Mouse (Mus musculus) adrenal gland, adult 10 weeks (tissue): ENCODE data around the gene Stx18. TPM values are rescaled to one million over a fixed set of nuclear protein-coding genes. Genes with fewer than 3 reads are reported as not detected.

ENCODE experiments used
- polyA plus RNA-seq: library from polyadenylated mRNA; stranded (reverse); fragments of 350-450 nt; fragmentation: Illumina TruSeq; extraction: RNeasy Lipid Tissue Mini Kit (QIAGEN cat#74804); gene quantifications from one replicate; pipeline ENCODE4 v1.2.3, GENCODE M21; 2014; ENCODE audit warnings: low read depth, low replicate concordance

The Stx18 gene
- 51.4 TPM for polyA plus RNA-seq

DNA sequence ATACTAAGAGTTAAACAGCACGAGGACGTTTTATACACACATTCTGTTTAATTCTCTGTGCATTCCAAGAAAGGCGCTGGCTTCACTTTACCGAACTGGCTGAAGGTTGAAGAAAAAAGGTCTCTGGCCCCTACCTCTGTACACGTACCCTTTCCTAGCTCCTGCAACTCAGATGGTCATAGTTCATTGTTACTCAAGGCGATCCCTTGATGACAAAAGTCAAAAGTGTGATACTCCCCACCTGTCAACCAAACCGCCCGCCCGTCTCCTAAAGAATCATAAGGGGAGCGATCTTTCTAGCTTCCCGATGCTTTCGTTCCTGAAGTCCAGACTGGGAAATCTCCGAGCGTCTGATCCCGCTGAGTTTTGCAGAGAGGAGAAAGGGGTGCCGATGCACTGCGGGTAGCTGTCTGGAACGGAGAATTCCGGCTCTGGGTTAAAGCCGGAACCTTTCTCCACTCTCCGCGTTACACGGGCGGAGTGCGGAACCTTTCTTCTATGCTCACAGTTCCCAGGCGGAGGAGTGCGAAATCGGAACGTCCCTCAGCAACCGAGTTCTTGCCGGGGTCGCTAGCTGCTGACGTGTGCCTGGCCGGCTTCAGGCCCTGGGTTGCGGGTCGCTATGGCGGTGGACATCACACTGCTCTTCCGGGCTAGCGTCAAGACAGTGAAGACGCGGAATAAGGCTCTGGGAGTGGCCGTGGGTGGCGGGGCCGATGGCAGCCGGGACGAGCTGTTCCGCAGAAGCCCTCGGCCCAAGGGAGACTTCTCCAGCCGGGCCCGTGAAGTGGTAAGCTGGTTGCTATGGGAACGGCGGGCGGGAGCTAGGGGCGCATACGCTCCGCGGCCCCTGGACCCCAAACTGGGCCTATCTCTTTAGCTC lies at the start of gene Stx18:
TSS of gene Stx18 (plus strand) at position 33 of the 883 bp plus-strand sequence.

DNA sequence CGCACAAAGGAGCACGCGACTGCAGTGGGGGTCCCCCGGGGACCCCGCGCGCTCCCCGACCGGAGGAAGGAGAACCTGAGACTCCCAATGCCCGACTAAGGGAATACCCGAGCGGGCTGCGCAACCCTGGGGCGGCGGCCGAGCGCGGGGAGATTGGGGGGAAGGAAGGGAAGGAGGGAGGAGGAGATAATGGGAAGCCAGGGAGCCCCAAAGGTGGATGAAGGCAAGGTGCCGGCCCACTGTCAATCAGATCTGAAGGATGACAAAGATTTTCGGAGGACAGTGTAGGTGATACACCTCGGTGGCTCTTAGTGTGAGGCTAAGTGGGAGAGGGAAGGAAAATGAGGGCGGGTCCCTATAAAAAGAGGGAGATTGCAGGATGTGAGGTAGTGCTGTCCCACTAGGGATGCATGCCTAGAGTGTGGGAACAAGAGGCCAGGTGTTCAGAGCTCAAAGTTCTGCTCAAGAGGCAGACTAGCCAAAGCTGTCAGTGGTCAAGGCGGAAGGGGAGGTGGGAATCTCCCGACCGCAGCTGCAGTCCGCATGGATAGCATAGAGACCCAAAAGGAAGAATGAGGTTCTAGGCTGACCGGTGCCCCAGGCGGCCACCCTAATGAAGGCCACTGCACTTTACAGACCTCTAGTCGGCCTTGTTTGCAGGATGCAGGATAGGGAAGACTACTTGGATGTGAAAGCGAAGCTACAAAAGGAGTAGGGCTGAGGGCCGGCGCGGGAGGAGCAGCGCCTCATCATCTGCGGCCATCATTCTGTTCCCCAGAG lies 121.3 kb downstream of the Stx18 start, which contains the start of gene Nsg1:
TSS of gene Nsg1 (minus strand) at position 274 of the 780 bp plus-strand sequence.

Other genes with a start within 250 kb of the Stx18 start
- 0.58 TPM for gene Msx1, start 214.2 kb upstream of the Stx18 start, polyA plus RNA-seq
- 33.2 TPM for gene Nsg1, start 121.2 kb downstream of the Stx18 start, polyA plus RNA-seq
- gene Zbtb49, start 181.7 kb downstream of the Stx18 start, polyA plus RNA-seq, result 2.2 TPM
- 34.2 TPM for gene Lyar, start 181.7 kb downstream of the Stx18 start, polyA plus RNA-seq
- 75.8 TPM for gene Tmem128, start 221.4 kb downstream of the Stx18 start, polyA plus RNA-seq
- 17.1 TPM for gene Otop1, start 237.2 kb downstream of the Stx18 start, polyA plus RNA-seq